Mouse (Mus musculus) liver, adult 2 months (tissue): Measurements from ENCODE around the gene Gng7. TPM values are rescaled to one million over a fixed set of nuclear protein-coding genes. Genes with fewer than 3 reads are reported as not detected.

Experiments used
- DNase-seq: peaks from one replicate; pipeline ENCODE4 v3.0.0-alpha.2; 2011; ENCODE audit warnings: low read depth, low spot score; ENCODE audit errors: extremely low read depth
- H3K27ac ChIP-seq: fragments of 200-500 bp; replicated peaks from 2 replicates; pipeline ENCODE4 v1.5.1; 2012; ENCODE audit warnings: low read depth, mild to moderate bottlenecking, control low read depth, inconsistent platforms, low read length; ENCODE audit not compliant: insufficient read depth
- H3K27me3 ChIP-seq: fragments of 200-500 bp; 2 replicates; pipeline ENCODE4 v1.6.1; 2012; ENCODE audit warnings: mild to moderate bottlenecking, moderate library complexity, low read length, inconsistent platforms; ENCODE audit not compliant: control insufficient read depth, insufficient read depth
- H3K36me3 ChIP-seq: fragments of 200-500 bp; 2 replicates; pipeline ENCODE4 v1.6.1; 2012; ENCODE audit warnings: low read length, inconsistent platforms; ENCODE audit not compliant: control insufficient read depth, insufficient read depth
- H3K4me1 ChIP-seq: fragments of 200-500 bp; 2 replicates; pipeline ENCODE4 v1.6.1; 2011; ENCODE audit warnings: low read length; ENCODE audit not compliant: control insufficient read depth, insufficient read depth
- H3K4me3 ChIP-seq: fragments of 200-500 bp; 2 replicates; pipeline ENCODE4 v1.5.1; 2011; ENCODE audit warnings: low read depth, mild to moderate bottlenecking, control low read depth, low read length, moderate library complexity; ENCODE audit not compliant: insufficient read depth
- H3K79me2 ChIP-seq: fragments of 200-500 bp; 2 replicates; pipeline ENCODE4 v1.6.1; 2012; ENCODE audit warnings: inconsistent platforms, mild to moderate bottlenecking, low read length, moderate library complexity; ENCODE audit not compliant: control insufficient read depth, insufficient read depth
- H3K9ac ChIP-seq: fragments of 200-500 bp; 2 replicates; pipeline ENCODE4 v1.6.1; 2012; ENCODE audit warnings: low read depth, mild to moderate bottlenecking, control low read depth, inconsistent platforms, low read length
- CTCF ChIP-seq: fragments of 200-500 bp; IDR thresholded peaks from 2 replicates; pipeline ENCODE4 v1.5.1; 2011; ENCODE audit warnings: low read depth, low read length, control low read depth
- POLR2A ChIP-seq: fragments of 200-500 bp; IDR thresholded peaks from 2 replicates; pipeline ENCODE4 v1.6.1; 2011; ENCODE audit warnings: low read length, control low read depth; ENCODE audit not compliant: insufficient read depth; ENCODE audit errors: extremely low read depth
- WGBS: fragments of 180-500 bp; shearing (Covaris S2); methylation state at CpG from one replicate; pipeline ENCODE4 v1.1.7; 2018; 5-methylcytosine and 5-hydroxymethylcytosine counted together
- polyA plus RNA-seq: library from polyadenylated mRNA; depleted of rRNA; stranded (reverse); fragments of >200 nt; gene quantifications from 2 replicates; pipeline ENCODE4 v1.2.3, GENCODE M21; 2012
- total RNA-seq: library from RNA; depleted of rRNA; stranded (reverse); fragments of >200 nt; gene quantifications from 2 replicates; pipeline ENCODE4 v1.2.3, GENCODE M21; 2014

Gene Gng7
- total and polyA plus RNA-seq, 2 experiments, result 0.09 to 0.65 TPM

- Histone ChIP-seq H3K4me3 (no peak overlapping the region), H3K4me1 (peaks cover 23% of the 10 kb centered on the region), H3K9ac (no peak overlapping the region), H3K36me3 (no peaks in the 10 kb centered on the region), H3K27ac (no peak overlapping the region), H3K79me2 (no peaks in the 10 kb centered on the region), H3K27me3 (no peaks in the 10 kb centered on the region)
- DNase-seq, result peak; percentile 64
- WGBS, result 50% methylated on average over 15 of the region's 15 CpGs
- TF ChIP-seq CTCF (no peak), POLR2A (no peak)
These were observed 43.2 kb downstream of the Gng7 start for GRCm38 (mm10) chr10:80971533-80971932.

GRCm38 (mm10) chr10:80970159-80970558 is 44.6 kb downstream of the Gng7 start:
- WGBS, result 45% methylated on average over 8 of the region's 8 CpGs
- no peak overlapping the region for H3K9ac ChIP-seq
- no peaks in the 10 kb centered on the region for H3K27me3 ChIP-seq
- DNase-seq, result peak; percentile 66
- H3K79me2 ChIP-seq, result no peaks in the 10 kb centered on the region
- TF ChIP-seq CTCF (no peak), POLR2A (no peak)
- H3K4me1 ChIP-seq, result peaks cover 24% of the 10 kb centered on the region
- no peak overlapping the region for H3K27ac ChIP-seq
- H3K4me3 ChIP-seq, result no peak overlapping the region
- no peaks in the 10 kb centered on the region for H3K36me3 ChIP-seq

- Histone ChIP-seq H3K79me2 (no peaks in the 10 kb centered on the region), H3K27ac (no peak overlapping the region), H3K27me3 (no peaks in the 10 kb centered on the region), H3K4me1 (peaks cover 24% of the 10 kb centered on the region), H3K36me3 (no peaks in the 10 kb centered on the region), H3K4me3 (no peak overlapping the region), H3K9ac (no peak overlapping the region)
- WGBS, result 88% methylated on average over 3 of the region's 3 CpGs
- no peak for TF ChIP-seq CTCF
- TF ChIP-seq POLR2A, result no peak
- no peak for DNase-seq
These were observed 45.4 kb downstream of the Gng7 start for GRCm38 (mm10) chr10:80969298-80969697.

- 93% methylated on average over 4 of the region's 4 CpGs for WGBS
- Histone ChIP-seq H3K79me2 (no peaks in the 10 kb centered on the region), H3K4me1 (peaks cover 32% of the 10 kb centered on the region), H3K36me3 (no peaks in the 10 kb centered on the region), H3K27me3 (no peaks in the 10 kb centered on the region), H3K4me3 (no peak overlapping the region), H3K27ac (no peak overlapping the region), H3K9ac (no peak overlapping the region)
- DNase-seq, result no peak
- TF ChIP-seq CTCF (no peak), POLR2A (no peak)
These were observed 46.6 kb downstream of the Gng7 start for GRCm38 (mm10) chr10:80968106-80968505.

- Histone ChIP-seq H3K4me3 (no peak overlapping the region), H3K4me1 (peaks cover 35% of the 10 kb centered on the region), H3K27ac (no peak overlapping the region), H3K36me3 (no peaks in the 10 kb centered on the region), H3K79me2 (no peaks in the 10 kb centered on the region), H3K9ac (no peak overlapping the region), H3K27me3 (no peaks in the 10 kb centered on the region)
- no peak for DNase-seq
- TF ChIP-seq CTCF (no peak), POLR2A (no peak)
- 30% methylated on average over 3 of the region's 3 CpGs for WGBS
These were observed 47.6 kb downstream of the Gng7 start for GRCm38 (mm10) chr10:80967101-80967656.

GRCm38 (mm10) chr10:80966296-80966695 is 48.4 kb downstream of the Gng7 start:
- H3K79me2 ChIP-seq, result no peaks in the 10 kb centered on the region
- no peaks in the 10 kb centered on the region for H3K36me3 ChIP-seq
- peaks cover 34% of the 10 kb centered on the region for H3K4me1 ChIP-seq
- no peak overlapping the region for H3K9ac ChIP-seq
- H3K27me3 ChIP-seq, result no peaks in the 10 kb centered on the region
- WGBS, result 32% methylated on average over 12 of the region's 12 CpGs
- H3K27ac ChIP-seq, result no peak overlapping the region
- peak; percentile 82 for DNase-seq
- TF ChIP-seq CTCF (no peak), POLR2A (no peak)
- no peak overlapping the region for H3K4me3 ChIP-seq
